Mouse (Mus musculus): Measurements from ENCODE around the gene Slc10a7.

GRCm38 (mm10) chr8:78748701-78749100 lies 239.6 kb downstream of the Slc10a7 start:
- TF ChIP-seq CTCF (IDR thresholded peaks at IDR 0.05 in 2 of 3, conservative IDR thresholded peaks at IDR 0.05 in 1 of 3; ENCODE audit: control insufficient read depth in 1 of 3, insufficient read depth in 1 of 3, low read depth in 2 of 3, low read length in 3 of 3, poor library complexity in 1 of 3, severe bottlenecking in 1 of 3) (no peak), TCF12 (IDR thresholded peaks at IDR 0.05; ENCODE audit: low read depth, low read length) (no peak), USF1 (IDR thresholded peaks at IDR 0.05; ENCODE audit: low read depth, low read length) (no peak)

Measured in MEL (cell line).